Mouse (Mus musculus) ovary, postnatal 14 days (tissue): ENCODE results near the gene Slc25a33.
"Not testable (repeated sequence)": the region's sequence is repeated elsewhere in the genome, so short reads cannot be mapped to it uniquely, and the experiment has no call there.

ENCODE experiments used
- DNase-seq: peaks from one replicate; pipeline ENCODE4 v3.0.0; 2022; ENCODE audit warnings: low spot score

The Slc25a33 gene

DNA sequence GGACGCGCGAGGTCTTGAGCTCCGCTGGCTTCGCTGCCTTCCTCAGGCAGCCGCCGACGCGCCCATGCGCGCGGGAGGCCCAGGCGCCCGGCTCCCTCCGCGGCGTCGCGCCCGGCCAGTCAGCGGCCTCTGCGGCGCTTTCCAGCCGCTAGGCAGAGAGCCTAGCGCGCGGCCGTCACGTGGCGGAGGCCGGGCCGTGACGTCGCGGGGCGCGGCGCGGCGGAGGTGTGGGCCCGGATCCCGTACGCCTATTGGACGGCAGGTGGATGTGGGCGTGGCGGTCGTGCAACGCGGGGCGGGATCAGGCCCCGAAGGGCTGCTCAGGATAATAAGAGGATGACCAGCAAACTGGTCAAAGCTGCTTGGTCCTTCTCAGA is at the start of gene Slc25a33:
Slc25a33 (minus strand) TSS at position 184 of the 377 bp plus-strand sequence.
- peak; percentile 95 for DNase-seq

- no peak for DNase-seq
Measured at GRCm38 (mm10) chr4:149822586-149823196, 48.6 kb upstream of the Slc25a33 start.

GRCm38 (mm10) chr4:149822126-149822525 is 48.0 kb upstream of the Slc25a33 start:
- DNase-seq, result peak; percentile 77

- DNase-seq, result no peak
Measured at GRCm38 (mm10) chr4:149820569-149820968, 46.5 kb upstream of the Slc25a33 start.

DNA sequence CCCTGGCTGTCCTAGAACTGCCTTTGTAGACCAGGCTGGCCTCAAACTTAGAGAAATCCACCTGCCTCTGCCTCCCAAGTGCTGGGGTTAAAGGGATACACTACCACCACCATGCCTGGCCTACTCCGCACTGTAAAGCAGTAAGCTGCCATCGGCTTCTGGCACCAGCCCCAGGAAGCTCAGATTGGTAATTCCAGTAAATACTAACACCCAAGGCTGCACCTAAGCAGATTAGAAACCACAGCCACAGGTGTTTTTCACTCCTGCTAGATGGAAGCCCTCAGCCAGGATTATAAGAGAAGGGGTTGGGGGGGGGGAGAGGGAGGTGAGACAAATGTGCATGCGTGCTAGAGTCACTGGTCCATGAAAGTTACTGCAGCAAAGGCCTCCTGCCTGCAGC is 45.1 kb upstream of the Slc25a33 start:
- no peak for DNase-seq

- DNase-seq, result no peak
Measured at GRCm38 (mm10) chr4:149816598-149816997, 42.5 kb upstream of the Slc25a33 start.

DNA sequence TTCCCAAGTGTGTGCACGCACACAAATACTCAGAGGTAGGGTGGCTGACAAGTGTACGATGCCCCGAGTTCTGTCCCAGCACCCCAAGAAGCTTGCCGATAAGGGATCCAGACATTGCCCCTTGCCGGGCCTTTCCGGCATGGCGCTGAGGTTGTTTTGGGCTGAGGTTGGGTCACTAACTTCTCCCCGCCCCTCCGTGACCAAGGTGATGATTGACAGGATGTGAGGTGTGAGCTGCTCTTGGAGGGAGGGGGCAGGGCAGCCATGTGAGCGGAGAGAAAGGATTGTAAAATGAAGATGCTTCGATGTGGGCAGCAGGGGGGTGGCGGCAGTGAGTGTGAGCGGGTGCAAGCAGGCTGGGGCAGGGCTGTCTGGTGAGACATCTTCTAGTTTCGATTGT is 41.5 kb upstream of the Slc25a33 start:
- DNase-seq, result no peak

GRCm38 (mm10) chr4:149813409-149814184 is 39.5 kb upstream of the Slc25a33 start:
- DNase-seq, result no peak

DNA sequence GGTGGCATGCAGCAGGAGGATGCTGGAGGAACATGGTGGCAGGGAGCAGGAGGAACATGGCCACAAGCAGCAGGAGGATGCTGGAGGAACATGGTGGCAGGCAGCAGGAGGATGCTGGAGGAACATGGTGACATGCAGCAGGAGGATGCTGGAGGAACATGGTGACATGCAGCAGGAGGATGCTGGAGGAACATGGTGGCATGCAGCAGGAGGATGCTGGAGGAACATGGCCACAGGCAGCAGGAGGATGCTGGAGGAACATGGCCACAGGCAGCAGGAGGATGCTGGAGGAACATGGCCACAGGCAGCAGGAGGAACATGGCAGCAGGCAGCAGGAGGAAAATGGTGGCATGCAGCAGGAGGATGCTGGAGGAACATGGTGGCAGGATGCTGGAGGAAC is 36.3 kb upstream of the Slc25a33 start:
- not testable (repeated sequence) for DNase-seq

GRCm38 (mm10) chr4:149808584-149809227 is 34.6 kb upstream of the Slc25a33 start:
- no peak for DNase-seq

- no peak for DNase-seq
Measured at GRCm38 (mm10) chr4:149808060-149808567, 34.0 kb upstream of the Slc25a33 start.

DNA sequence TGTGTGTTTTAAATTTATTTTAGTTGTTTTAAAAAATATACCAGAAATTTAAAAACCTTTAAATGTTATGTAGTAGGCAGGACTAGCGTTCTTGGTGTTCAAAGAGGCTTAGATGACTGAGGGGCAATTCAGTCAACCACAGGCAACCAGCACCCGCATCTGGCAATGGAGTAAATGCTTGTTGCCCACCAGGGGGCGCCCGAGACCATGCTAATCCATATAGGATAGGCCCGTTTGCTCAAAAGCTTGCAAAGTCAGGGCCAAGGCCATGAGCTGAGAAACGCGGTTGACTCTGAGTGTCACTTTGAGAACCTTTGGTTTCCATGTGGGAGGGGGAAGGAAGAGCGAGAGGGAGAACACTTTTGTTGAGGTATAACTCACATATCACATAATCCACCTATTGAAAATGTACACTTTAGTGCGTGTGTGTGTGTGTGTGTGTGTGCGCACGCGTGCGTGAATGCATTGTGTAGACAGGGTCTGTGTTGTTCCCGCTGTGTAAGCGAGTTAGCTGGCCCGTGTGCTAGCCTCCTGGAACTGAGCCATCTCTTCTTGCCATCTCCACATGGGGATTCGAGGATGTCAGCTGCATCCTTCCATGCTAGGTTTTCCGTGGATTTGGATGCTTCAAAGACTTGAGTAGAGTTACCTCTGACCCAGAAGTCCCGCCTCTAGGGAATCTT is 32.8 kb upstream of the Slc25a33 start:
- peak; percentile 88 for DNase-seq

DNA sequence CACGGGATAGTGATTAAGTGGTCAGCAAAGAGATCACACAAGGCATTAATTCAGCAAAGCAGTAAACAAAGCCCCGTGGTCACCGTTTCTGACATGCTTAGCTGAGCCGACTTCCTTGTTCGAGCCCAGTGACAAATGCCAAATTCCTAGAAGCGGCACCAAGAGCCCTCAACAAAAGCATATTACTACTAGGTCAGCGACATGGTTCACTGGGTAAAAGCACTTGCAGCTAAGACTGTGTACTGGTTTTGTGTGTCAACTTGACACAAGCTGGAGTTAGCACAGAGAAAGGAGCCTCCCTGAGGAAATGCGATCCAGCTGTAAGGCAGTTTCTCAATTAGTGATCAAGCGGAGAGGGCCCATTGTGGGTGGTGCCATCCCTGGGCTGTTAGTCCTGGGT is 28.2 kb upstream of the Slc25a33 start:
- DNase-seq, result no peak

- DNase-seq, result no peak
Measured at GRCm38 (mm10) chr4:149800576-149800975, 26.5 kb upstream of the Slc25a33 start.

- no peak for DNase-seq
Measured at GRCm38 (mm10) chr4:149800172-149800464, 26.0 kb upstream of the Slc25a33 start.

DNA sequence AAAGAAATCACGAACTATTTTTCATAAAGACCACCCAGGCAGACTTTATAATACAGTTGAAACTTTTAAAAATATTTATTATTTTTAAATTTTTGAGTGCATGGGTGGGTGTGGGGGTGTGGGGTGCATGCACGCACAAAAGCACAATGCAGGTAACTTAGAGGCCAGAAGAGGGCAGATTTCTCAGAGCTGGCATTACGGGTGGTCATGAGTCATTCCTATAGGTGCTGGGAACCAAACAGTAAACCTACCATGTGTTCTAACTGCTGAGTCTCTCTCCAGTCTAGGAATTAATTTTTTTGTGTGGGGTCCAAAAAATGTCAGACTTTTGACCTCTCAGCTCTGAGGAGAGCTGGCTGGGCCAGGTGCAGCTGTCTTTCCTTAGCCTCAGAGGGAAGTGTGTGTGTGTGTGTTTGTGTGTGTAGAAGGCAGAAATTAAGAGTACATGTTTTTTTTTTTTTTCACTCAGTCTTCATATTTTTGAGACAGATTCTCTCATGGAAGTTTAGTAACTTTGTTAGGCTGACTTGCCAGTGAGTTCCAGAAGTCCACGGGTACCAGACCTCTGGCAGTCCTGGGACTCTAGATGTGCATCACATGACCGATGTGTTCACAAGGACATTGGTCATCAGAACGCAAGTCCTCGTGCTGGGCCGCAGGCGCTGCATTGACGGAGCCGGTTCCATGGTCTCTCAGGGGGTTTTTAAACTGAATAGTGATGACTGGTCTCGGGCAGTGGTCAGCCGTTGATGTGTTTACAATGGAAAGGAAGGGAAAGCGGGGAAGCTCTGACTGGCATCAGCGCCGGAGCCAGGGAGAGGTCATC is 25.5 kb upstream of the Slc25a33 start:
- no peak for DNase-seq

DNA sequence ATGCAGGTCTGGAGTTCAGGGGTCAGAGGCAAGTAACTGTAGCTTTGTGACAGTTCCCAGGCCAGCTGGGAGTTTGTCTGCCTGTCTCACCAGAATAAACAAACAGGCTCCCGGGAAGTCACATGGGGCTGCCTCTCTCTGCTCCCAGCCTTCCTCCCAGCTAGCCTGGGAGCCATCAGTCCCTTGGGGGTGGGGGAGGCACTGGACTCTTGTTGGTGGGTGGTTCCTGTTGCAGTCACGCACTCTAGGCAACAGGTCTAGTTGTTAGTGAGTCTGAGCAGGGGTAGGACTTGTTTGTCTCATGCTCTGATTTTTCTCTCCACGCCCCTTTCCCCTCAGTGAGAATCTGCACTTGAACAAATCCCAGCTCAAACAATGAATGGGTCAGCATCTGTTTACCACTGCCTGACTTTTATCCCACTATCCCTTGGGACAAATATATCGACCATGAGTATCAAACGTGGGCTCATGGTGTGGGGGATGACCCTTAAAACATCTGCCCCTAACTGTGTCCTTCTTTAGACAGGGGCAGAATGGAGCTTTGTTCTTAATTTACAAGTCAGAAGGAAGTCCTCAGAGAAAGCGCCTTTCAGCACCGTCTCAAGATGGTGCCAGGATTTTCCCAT is 24.7 kb upstream of the Slc25a33 start:
- no peak for DNase-seq

DNA sequence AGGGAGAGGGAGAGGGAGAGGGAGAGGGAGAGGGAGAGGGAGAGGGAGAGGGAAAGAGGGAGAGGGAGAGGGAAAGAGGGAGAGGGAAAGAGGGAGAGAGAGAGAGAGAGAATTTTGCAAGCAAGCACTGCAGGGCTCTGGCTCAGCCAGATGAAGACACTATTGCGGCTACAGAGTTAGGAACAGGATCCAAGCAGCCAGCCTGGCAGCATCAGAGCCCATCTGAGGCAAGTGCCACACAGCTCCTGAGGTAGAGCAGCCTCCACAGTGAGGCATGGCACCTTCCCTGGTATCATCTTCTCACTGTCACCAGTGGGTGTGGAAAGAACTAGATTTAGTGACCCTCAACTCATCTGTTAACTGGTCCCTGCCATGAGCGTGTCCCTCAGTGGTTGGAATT is 24.0 kb upstream of the Slc25a33 start:
- no peak for DNase-seq

- DNase-seq, result no peak
Measured at GRCm38 (mm10) chr4:149797220-149797610, 23.1 kb upstream of the Slc25a33 start.

GRCm38 (mm10) chr4:149796567-149797219 is 22.6 kb upstream of the Slc25a33 start:
- no peak for DNase-seq

DNA sequence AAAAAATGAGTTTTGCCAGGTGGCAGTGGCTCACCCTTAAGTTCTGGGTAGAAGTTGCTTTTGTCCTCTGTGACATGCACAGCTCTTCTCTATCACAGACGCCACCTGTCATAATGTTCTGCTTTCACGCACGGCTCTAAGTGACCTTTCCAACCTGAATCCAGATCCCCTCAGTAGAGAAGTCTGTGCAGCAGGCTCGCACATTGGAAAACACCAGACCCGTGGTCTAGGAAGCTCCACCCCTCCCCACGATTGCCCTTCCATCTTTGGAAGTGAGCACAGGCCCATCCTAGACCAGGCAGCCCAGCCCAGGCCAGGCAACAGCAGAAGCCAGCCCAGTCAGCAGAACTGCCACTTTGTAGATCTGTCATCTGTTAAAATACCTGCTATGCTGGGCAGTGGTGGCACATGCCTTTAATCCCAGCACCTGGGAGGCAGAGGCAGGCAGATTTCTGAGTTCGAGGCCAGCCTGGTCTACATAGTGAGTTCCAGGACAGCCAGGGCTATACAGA is 20.9 kb upstream of the Slc25a33 start:
- no peak for DNase-seq
